Mouse (Mus musculus): ENCODE data around the gene Nt5dc1. TPM values are rescaled to one million over a fixed set of nuclear protein-coding genes. Genes with fewer than 3 reads are reported as not detected.
"Not testable (repeated sequence)": the region's sequence is repeated elsewhere in the genome, so short reads cannot be mapped to it uniquely, and the experiment has no call there.

Gene Nt5dc1
- polyA plus RNA-seq (2012) = 0.14 and 0.17 TPM in 2 replicates

- TF ChIP-seq TAL1 (IDR thresholded peaks at IDR 0.05; ENCODE audit: low read length) = no peak
- TF ChIP-seq GATA1 (IDR thresholded peaks at IDR 0.05; ENCODE audit: low read length) = no peak
- Histone ChIP-seq H3K27me3 (ENCODE audit: control insufficient read depth) (no peaks in the 10 kb centered on the region), H3K4me1 (ENCODE audit: control insufficient read depth) (peaks cover 40% of the 10 kb centered on the region), H3K9me3 (ENCODE audit: control insufficient read depth, low read length) (no peaks in the 10 kb centered on the region), H3K36me3 (ENCODE audit: control insufficient read depth) (no peaks in the 10 kb centered on the region), H3K4me3 (replicated peaks) (peak within 1 kb of the TSS; percentile 85)
These were observed at the start of gene Nt5dc1 for GRCm38 (mm10) chr10:34418204-34418756. Nt5dc1 (minus strand) TSS chr10:34418552.

GRCm38 (mm10) chr10:34464321-34464720 lies 46.0 kb upstream of the Nt5dc1 start:
- Histone ChIP-seq H3K27me3 (ENCODE audit: control insufficient read depth) (no peaks in the 10 kb centered on the region), H3K9me3 (ENCODE audit: control insufficient read depth, low read length) (no peaks in the 10 kb centered on the region), H3K4me1 (ENCODE audit: control insufficient read depth) (no peaks in the 10 kb centered on the region), H3K36me3 (ENCODE audit: control insufficient read depth) (no peaks in the 10 kb centered on the region), H3K4me3 (replicated peaks) (no peak overlapping the region)
- TF ChIP-seq GATA1 (IDR thresholded peaks at IDR 0.05; ENCODE audit: low read length) (no peak), TAL1 (IDR thresholded peaks at IDR 0.05; ENCODE audit: low read length) (no peak)

DNA sequence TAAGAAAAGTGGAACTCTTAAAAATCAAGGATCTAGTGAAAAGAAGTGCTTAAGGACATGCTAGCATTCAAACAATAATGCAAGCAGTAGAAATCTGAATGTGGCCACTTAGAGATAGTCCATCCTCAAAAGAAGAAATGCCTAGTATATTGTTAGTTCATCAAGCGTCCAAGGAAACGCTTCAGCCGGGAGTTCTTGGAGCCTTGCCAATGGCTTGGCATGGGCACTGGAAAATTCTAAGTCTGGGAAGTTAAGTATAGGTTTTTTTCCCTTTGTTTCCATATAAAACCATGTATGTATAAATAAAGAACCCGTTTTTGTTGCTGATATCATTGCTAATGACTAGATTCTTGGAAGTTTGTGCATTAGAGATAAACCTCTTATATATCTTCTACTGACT lies 43.1 kb upstream of the Nt5dc1 start:
- Histone ChIP-seq H3K4me1 (ENCODE audit: control insufficient read depth) (no peaks in the 10 kb centered on the region), H3K27me3 (ENCODE audit: control insufficient read depth) (no peaks in the 10 kb centered on the region), H3K36me3 (ENCODE audit: control insufficient read depth) (no peaks in the 10 kb centered on the region), H3K4me3 (replicated peaks) (no peak overlapping the region), H3K9me3 (ENCODE audit: control insufficient read depth, low read length) (no peaks in the 10 kb centered on the region)
- TF ChIP-seq TAL1 (IDR thresholded peaks at IDR 0.05; ENCODE audit: low read length) (no peak), GATA1 (IDR thresholded peaks at IDR 0.05; ENCODE audit: low read length) (no peak)

GRCm38 (mm10) chr10:34449469-34449868 lies 31.1 kb upstream of the Nt5dc1 start:
- no peaks in the 10 kb centered on the region for H3K36me3 ChIP-seq (ENCODE audit: control insufficient read depth)
- no peaks in the 10 kb centered on the region for H3K4me1 ChIP-seq (ENCODE audit: control insufficient read depth)
- no peaks in the 10 kb centered on the region for H3K9me3 ChIP-seq (ENCODE audit: control insufficient read depth, low read length)
- H3K4me3 ChIP-seq (replicated peaks) = no peak overlapping the region
- TF ChIP-seq TAL1 (IDR thresholded peaks at IDR 0.05; ENCODE audit: low read length) (no peak), GATA1 (IDR thresholded peaks at IDR 0.05; ENCODE audit: low read length) (no peak)
- no peaks in the 10 kb centered on the region for H3K27me3 ChIP-seq (ENCODE audit: control insufficient read depth)

GRCm38 (mm10) chr10:34434191-34434590 lies 15.8 kb upstream of the Nt5dc1 start:
- H3K27me3 ChIP-seq (ENCODE audit: control insufficient read depth); H3K36me3 ChIP-seq (ENCODE audit: control insufficient read depth); H3K4me3 ChIP-seq (replicated peaks); H3K4me1 ChIP-seq (ENCODE audit: control insufficient read depth); H3K9me3 ChIP-seq (ENCODE audit: control insufficient read depth, low read length): not testable (repeated sequence)

- Histone ChIP-seq H3K4me3 (replicated peaks) (no peak overlapping the region), H3K36me3 (ENCODE audit: control insufficient read depth) (no peaks in the 10 kb centered on the region), H3K4me1 (ENCODE audit: control insufficient read depth) (no peaks in the 10 kb centered on the region), H3K9me3 (ENCODE audit: control insufficient read depth, low read length) (no peaks in the 10 kb centered on the region), H3K27me3 (ENCODE audit: control insufficient read depth) (no peaks in the 10 kb centered on the region)
- TF ChIP-seq TAL1 (IDR thresholded peaks at IDR 0.05; ENCODE audit: low read length) (no peak), GATA1 (IDR thresholded peaks at IDR 0.05; ENCODE audit: low read length) (no peak)
These were observed 13.4 kb upstream of the Nt5dc1 start for GRCm38 (mm10) chr10:34431783-34432182.

DNA sequence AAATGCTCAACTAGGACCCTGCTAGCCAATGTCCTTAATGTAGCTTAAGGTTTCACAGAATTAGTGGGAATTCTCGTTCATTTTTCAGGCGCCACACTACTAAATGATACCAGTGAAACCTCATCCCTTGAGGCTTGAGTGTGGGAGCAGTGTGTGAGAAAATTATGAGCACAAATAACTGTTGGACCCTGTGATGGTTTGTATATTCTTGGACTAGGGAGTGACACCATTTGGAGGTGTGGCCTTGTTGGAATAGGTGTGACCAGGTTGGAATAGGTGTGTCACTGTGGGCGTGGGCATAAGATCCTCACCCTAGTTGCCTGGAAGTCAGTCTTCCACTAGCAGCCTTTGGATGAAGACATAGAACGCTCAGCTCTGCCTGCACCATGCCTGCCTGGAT lies 442 bp upstream of the Nt5dc1 start:
- H3K4me3 ChIP-seq (replicated peaks) = peak overlapping the region; percentile 85
- H3K27me3 ChIP-seq (ENCODE audit: control insufficient read depth) = not testable (repeated sequence)

GRCm38 (mm10) chr10:34399267-34399666 lies 19.1 kb downstream of the Nt5dc1 start:
- TF ChIP-seq GATA1 (IDR thresholded peaks at IDR 0.05; ENCODE audit: low read length) (no peak), TAL1 (IDR thresholded peaks at IDR 0.05; ENCODE audit: low read length) (no peak)
- Histone ChIP-seq H3K36me3 (ENCODE audit: control insufficient read depth) (peaks cover 32% of the 10 kb centered on the region), H3K9me3 (ENCODE audit: control insufficient read depth, low read length) (no peaks in the 10 kb centered on the region), H3K4me3 (replicated peaks) (no peak overlapping the region), H3K27me3 (ENCODE audit: control insufficient read depth) (no peaks in the 10 kb centered on the region), H3K4me1 (ENCODE audit: control insufficient read depth) (no peaks in the 10 kb centered on the region)

More for the DNA sequence above, 442 bp upstream of the Nt5dc1 start:
- H3K36me3 ChIP-seq (ENCODE audit: control insufficient read depth); H3K9me3 ChIP-seq (ENCODE audit: control insufficient read depth, low read length): not testable (repeated sequence)
- peaks cover 40% of the 10 kb centered on the region for H3K4me1 ChIP-seq (ENCODE audit: control insufficient read depth)

DNA sequence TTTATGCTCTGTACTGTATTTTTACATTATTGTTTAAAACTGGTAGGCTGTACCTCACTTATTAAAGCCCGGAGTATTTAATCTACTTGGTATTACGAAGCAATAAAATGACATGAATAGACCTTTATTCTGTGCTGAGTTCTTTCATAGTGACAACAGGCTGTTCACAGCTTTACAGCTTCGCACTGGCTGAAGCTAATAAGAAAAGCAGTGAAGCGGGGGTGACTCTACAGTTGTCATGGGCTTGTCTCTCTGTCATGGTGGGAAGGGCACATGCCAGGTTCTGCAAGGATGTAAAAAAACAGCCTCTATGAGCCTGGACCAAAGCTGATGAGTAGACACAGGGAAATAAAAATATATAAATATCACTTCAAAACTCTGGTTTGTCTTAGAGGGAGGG lies 21.4 kb downstream of the Nt5dc1 start:
- no peaks in the 10 kb centered on the region for H3K4me1 ChIP-seq (ENCODE audit: control insufficient read depth)
- H3K4me3 ChIP-seq (replicated peaks) = no peak overlapping the region
- no peaks in the 10 kb centered on the region for H3K9me3 ChIP-seq (ENCODE audit: control insufficient read depth, low read length)
- TF ChIP-seq TAL1 (IDR thresholded peaks at IDR 0.05; ENCODE audit: low read length) = no peak
- TF ChIP-seq GATA1 (IDR thresholded peaks at IDR 0.05; ENCODE audit: low read length) = no peak
- no peaks in the 10 kb centered on the region for H3K27me3 ChIP-seq (ENCODE audit: control insufficient read depth)
- peaks cover 15% of the 10 kb centered on the region for H3K36me3 ChIP-seq (ENCODE audit: control insufficient read depth)

DNA sequence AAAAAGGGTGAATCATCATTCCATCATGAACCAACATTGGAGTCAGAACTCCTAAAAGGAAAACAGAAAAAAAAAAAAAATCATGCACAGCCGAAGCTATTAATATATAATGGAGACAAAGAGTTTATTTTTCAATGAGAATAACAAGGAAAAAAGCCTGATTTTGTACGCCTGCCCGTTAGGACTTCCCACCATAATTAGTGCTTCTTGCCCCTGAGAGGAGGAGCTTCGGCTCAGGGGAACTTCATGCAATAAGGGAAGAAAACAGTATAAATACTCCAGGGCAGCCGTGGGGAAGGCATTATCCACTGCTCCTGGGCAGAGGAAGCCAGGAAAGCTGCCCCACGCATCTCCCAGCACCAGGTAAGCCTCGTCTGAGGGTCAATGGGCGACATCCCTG lies 28.7 kb downstream of the Nt5dc1 start, which contains the start of gene Col10a1:
Gene Col10a1, plus strand, starts transcription at position 301 of the 400 bp plus-strand sequence.
- Histone ChIP-seq H3K9me3 (ENCODE audit: control insufficient read depth, low read length) (no peaks in the 10 kb centered on the region), H3K4me1 (ENCODE audit: control insufficient read depth) (no peaks in the 10 kb centered on the region), H3K36me3 (ENCODE audit: control insufficient read depth) (no peaks in the 10 kb centered on the region; the same call in 1 of the 2 replicates), H3K27me3 (ENCODE audit: control insufficient read depth) (no peaks in the 10 kb centered on the region), H3K4me3 (replicated peaks) (no peak within 1 kb of the TSS)
- TF ChIP-seq TAL1 (IDR thresholded peaks at IDR 0.05; ENCODE audit: low read length) (no peak), GATA1 (IDR thresholded peaks at IDR 0.05; ENCODE audit: low read length) (no peak)

Measured in erythroblast, embryonic 14.5 days (primary cell).